Mouse (Mus musculus) small intestine, adult 2 months (tissue): ENCODE measurements around the gene Gm13030.

ENCODE experiments used
- CTCF ChIP-seq: fragments of 200-500 bp; IDR thresholded peaks from 2 replicates; pipeline ENCODE4 v1.5.1; 2012; ENCODE audit warnings: low read depth, mild to moderate bottlenecking, control low read depth, inconsistent platforms, low read length, moderate library complexity, mixed read lengths; ENCODE audit not compliant: insufficient replicate concordance, insufficient read length; ENCODE audit errors: extremely low read depth
- POLR2A ChIP-seq: fragments of 200-500 bp; IDR thresholded peaks from 2 replicates; pipeline ENCODE4 v1.6.1; 2012; ENCODE audit warnings: low read depth, mild to moderate bottlenecking, control low read depth, inconsistent platforms, low read length, moderate library complexity

DNA sequence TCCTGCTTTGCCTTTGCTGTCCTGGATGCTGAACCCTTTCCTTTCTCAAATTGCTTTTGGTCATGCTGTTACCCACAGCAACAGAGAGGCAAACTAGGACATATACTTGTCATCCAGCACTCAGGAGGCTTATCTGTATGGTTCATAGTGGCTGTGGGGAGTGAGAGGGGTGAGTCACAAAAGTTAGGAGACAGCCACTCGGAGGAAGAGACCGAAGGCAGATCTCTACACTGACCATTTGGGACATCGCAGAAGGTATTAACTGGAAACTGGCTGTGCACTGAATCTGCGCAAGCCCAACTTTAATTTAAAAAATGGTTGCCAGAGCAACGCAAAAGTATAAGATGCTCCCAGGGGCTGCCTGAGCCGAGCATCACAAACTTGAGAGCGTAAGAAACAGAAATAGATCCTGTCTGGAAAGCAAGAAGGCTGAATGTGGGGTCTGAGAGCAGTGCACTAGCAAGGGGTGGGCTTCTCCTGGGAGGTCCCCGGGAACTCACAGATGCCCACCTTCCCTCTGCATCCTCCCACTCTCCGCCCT lies 18.6 kb downstream of the Gm13030 start:
- TF ChIP-seq CTCF, result no peak
- TF ChIP-seq POLR2A, result no peak
